Mouse (Mus musculus) embryo, embryonic 11.5 days (tissue): ENCODE measurements around the gene Ano6.
"Not testable (repeated sequence)": the region's sequence is repeated elsewhere in the genome, so short reads cannot be mapped to it uniquely, and the experiment has no call there.

Source experiments
- DNase-seq: peaks from one replicate; pipeline ENCODE4 v3.0.0-alpha.2; 2012; ENCODE audit warnings: low read depth, low spot score

The Ano6 gene

DNA sequence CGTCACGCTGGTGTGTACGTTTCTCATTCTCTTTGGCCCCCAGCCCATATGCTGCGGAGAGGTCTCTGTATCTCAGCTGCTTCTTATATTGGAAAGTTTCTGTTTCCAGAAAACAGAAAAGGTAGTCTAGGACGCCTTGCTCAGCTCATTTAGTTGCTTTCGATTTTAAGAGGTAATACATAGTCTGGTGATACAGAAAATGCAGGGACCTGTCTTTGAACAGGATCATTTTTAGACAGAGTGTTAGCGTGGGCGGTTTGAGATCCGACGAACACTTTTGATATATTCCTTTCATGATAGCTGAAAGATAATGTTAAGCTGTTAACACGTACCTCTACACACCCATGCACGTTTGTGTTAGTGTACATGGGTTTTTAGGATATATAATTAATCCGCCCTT lies 35.9 kb downstream of the Ano6 start:
- DNase-seq, result no peak

DNA sequence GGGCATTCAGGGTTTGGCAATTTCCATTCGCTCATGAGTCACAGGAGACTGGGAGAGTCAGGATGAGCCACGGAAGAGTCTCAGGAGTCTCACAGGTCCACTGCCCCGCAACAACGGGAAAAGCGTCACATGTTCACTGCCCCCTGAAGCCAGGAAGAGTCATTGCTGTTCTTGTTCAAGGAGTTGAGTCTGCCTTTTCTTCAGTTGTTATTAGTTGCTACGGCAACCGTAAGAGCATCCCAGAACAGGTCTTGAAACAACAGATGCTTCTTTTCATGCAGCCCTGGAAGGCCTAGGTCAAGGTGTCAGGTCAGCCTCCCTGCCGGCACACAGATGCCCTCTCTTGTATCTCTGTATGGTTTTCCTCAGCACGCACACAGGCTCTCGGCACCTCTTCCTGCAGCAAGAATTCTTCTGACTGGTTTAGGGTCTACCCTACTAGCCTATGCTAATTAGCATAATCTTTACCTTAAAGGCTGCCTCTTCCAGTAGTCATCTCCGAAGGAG lies 36.9 kb downstream of the Ano6 start:
- no peak for DNase-seq

- DNase-seq, result not testable (repeated sequence)
Observed at GRCm38 (mm10) chr15:95828018-95828646, 37.5 kb downstream of the Ano6 start.

GRCm38 (mm10) chr15:95828647-95829254 lies 38.1 kb downstream of the Ano6 start:
- no peak for DNase-seq

DNA sequence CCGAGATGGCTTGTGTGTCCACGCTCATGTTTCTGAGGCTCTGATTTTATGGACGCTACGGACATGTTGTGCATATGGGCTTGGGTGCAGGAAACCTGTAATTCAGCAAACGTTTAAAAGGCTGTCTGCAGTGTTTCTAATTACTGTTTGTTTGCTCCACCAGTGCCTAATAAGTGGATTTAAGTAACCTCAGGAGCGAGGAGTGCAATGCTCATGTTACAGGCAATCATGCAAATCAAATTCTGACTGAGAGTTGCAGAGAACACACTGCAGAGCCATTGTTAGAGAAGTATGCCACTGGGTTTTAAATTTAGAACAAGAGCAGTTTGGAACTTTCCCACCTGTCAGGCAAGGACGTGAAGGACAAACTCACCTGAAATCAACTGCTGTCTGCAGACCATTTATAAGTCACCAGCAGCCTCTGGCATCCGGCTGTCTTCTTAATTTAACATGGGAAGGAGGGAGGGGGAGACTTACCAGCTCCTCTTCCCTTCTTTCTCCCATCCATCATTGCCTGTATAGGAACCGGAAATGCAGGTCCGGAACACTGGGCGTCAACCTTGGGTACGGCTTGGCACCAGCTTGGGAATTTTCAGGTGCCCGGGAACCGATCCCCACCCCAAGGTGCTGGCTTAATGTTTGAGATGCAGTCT lies 39.0 kb downstream of the Ano6 start:
- no peak for DNase-seq

DNA sequence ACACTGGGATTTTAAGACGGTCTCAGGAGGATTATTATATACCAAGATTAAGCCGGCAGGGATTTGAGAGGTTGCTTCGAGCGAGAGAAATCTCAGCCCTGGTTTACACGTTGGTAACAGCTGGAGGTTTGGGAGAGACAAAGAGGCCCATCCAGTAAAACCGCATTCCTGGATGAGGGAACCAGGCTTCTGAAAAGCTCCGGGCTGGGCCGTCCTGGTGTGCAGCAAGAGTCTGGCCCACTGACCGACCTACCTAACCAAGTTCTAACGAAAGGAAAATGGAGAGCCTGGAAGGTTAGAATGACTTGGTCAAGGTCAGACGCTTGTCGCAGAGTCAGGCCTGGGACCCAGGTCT lies 39.5 kb downstream of the Ano6 start:
- DNase-seq, result no peak

DNA sequence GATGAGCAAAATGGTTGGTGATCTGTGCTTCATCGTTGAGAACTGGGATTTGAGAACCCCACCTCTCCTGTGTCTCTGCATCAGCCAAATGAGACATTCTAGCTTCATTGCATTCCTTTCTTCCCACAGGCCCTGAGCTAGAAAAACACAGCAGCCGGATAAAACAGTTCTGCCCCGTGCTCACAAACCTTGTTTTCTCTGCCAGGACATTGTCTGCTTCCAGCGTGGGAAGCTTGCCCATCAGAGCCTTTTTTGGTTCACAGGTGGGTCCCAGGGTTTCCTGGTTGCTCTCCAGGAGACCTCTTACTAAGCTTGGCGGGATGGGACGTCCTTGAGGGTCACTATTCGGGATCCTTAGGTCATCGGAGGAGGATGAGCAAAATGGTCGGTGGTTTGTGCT lies 42.6 kb downstream of the Ano6 start:
- DNase-seq, result no peak

- DNase-seq, result no peak
Observed at GRCm38 (mm10) chr15:95836077-95836476, 45.4 kb downstream of the Ano6 start.

GRCm38 (mm10) chr15:95836646-95837434 lies 46.2 kb downstream of the Ano6 start:
- no peak for DNase-seq

DNA sequence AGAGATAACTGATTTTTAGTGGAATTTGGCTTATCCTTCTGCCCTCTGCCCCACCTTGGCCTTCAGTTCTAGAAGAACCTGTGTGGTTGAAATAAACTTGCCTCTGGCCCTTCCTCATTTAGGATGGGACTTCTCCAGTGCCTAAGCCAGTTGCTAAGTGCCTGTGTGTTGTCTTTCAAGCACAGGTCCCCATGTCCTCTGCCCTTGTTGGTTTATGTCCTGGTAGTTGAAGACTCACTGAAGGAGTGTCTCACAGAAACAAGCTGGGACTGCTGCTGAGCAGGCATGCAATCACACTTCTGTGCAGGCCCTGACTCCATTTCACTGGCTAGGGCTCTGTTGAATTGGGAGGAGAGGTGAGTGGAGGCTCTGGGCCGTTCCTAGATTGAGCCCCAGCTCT lies 46.9 kb downstream of the Ano6 start:
- DNase-seq, result no peak

DNA sequence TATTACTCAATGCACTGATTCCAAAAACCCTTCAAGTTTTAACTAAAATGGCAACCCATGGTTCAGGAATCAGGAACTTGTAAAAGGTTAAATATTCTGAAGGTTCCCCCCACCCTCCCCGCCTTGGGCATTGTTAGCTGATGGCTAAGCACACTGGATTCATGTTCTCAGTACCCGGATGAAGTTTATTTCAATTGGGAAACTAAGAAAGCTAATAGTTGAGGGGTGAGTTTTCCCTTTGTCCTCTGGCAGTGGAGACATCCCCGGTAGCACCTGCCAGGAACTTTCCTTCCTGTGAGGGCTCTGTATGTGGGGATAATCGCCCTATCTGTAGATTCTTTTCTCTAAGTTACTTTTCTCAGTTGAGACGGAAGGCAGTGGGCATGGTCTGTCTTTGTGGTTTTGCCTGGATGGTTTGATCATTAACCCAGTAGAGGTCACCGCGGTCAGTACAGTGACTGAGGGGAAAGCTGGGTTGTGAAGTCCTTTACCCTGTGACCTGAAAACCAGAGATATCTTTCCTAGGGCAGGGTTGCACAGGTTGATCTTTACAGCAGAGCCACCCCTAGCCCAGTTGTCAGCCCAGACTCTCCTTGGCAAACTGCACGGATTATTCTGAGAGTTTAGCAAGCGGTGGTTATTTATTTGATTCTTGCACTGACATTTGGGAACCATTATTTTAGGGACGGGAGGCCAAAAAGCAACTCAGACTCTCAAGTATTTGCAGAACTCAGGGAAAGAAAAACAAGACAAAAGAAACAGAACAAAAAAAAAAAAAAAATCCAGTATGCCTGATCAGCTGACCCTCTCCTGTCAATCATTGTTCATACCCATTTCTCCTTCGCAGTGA lies 47.8 kb downstream of the Ano6 start:
- no peak for DNase-seq

- no peak for DNase-seq
Observed at GRCm38 (mm10) chr15:95839789-95840188, 49.1 kb downstream of the Ano6 start.

DNA sequence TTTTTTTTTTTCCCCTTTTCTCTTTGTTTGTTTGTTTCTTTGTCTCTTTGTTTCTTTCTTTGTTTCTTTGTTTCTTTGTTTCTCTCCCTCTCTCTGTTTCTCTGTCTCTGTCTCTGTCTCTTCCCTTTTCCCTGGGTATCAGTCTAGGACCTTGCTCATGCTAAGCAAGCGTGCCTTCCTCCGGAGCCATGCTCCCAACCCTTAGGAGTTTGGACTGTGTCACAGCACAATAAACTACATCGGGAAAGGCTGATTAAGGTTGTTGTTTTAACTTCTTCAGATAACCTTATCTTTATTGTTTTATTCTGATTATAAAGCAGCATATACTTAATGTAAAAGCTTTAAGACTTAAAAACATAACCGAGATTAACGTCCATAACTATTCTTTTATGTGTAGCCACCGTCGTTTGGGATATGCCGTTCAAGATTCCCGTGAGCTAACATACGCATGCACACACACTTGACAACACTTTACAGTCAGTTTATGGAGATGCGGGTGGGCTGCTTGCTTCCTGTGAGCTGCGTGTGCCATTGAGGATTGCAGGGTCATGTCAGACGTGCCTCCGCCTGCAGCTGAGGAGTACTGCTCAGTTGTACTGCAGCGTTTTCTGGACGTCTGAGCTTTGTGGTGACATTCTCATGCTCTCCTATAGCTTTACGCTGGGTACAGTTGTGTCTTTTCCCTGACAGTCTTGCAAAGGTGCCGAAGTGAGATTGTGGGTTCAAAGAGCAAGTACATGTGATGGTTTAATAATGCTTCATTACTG lies 52.7 kb downstream of the Ano6 start:
- no peak for DNase-seq

DNA sequence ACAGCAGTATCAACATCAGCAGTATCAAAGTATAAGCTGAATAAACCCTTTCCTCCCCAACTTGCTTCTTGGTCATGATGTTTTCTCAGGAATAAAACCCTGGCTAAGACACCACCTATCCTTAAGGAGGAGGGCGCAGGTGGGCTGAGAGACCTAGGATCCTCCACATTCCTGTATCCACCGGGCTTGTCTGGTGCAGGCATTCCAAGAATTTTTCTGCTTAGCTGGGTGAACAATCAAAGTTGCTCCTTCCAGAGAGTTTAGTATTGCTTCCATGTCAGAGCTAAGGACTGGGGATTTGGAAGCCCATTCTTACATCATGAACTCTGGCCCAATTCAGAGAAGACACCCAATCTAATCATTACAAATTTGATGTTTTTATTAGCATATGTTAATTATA lies 53.8 kb downstream of the Ano6 start:
- DNase-seq, result no peak

DNA sequence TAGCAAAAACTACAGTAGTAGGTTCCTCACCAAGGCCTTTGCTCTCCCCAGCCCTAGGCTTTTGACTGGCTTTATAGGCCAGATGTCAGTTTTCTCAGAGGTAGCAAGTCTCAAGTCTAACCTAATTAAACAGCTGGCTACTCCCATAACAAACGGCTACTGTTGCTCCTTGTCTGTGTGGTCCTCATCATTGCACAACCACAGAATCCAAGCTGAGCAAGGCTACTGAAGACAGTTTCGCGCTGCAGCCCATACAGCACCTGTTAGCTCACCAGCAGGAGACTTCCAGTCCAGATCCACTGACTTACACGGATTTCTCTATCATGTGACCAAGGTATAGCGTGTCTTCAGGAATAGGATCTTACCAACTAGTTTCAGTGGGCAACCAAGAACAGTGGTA lies 55.5 kb downstream of the Ano6 start:
- DNase-seq, result no peak

GRCm38 (mm10) chr15:95848493-95849064 lies 57.9 kb downstream of the Ano6 start:
- no peak for DNase-seq

DNA sequence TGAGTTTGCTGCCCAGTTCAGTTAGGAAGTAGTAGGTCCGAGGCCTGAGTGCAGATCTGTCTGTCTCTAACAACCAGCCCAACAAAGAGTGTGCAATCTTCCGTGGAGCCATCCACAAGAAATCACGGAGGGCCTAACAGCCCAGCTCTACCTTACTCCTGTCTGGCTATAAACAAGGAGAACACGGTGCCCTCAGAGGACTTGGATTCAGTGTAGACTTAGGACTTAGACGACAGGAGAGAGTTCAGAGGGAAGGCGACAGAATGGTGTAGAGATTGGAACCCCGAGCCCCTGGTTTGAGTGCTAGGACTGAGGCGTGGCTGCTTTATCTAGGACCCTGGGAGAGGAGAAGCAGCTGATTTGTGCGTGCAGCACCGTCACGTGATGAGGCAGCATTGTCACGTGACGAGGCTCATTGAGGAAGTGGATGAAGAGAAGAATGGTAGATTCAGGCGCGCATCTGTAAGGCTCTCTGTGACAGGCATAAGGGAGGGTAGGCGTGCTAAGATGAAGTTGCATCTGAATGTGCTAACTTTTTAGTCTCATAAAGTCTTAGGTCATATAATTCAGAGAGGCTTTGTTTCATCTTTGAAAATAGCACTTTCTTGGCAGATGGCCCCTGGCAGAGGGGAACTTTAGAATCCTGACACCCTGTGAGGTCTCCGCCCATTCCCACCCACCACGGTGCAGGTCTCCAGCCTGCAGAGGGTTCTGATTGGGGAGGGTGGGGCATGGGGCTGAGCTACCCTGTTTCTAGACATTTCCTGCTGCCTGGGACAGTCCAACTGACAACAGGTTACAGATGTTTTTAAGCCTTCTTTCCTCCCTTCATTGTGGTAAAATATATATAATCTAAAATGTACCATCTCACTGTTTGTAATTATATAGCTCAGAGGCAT lies 59.1 kb downstream of the Ano6 start:
- no peak for DNase-seq

GRCm38 (mm10) chr15:95850546-95850945 lies 59.9 kb downstream of the Ano6 start:
- no peak for DNase-seq
